Mouse (Mus musculus) stomach, embryonic 16.5 days (tissue): ENCODE results near the gene Tmem161a. TPM values are rescaled to one million over a fixed set of nuclear protein-coding genes. Genes with fewer than 3 reads are reported as not detected.

ENCODE experiments used
- ATAC-seq: fragments of 200-750 bp; cut with Nextera tagmentation; 2 replicates; pipeline ENCODE4 v1.8.0; 2017; ENCODE audit warnings: moderate number of reproducible peaks, moderate TSS enrichment; ENCODE audit not compliant: insufficient read depth, low FRiP score
- H3K27ac ChIP-seq: fragments of 300-500 bp; sonication (generic); 2 replicates; pipeline ENCODE4 v1.5.1; 2014; ENCODE audit warnings: low read length
- H3K27me3 ChIP-seq: fragments of 300-500 bp; sonication (generic); 2 replicates; pipeline ENCODE4 v1.6.1; 2014; ENCODE audit warnings: low read length, control low read depth, mixed read lengths; ENCODE audit not compliant: control insufficient read depth, insufficient read depth
- H3K36me3 ChIP-seq: fragments of 300-500 bp; sonication (generic); 2 replicates; pipeline ENCODE4 v1.6.1; 2014; ENCODE audit warnings: low read length; ENCODE audit not compliant: control insufficient read depth, insufficient read depth
- H3K4me1 ChIP-seq: fragments of 300-500 bp; sonication (generic); 2 replicates; pipeline ENCODE4 v1.6.1; 2014; ENCODE audit warnings: low read length, control low read depth, mixed read lengths; ENCODE audit not compliant: control insufficient read depth, insufficient read depth
- H3K4me2 ChIP-seq: fragments of 300-500 bp; sonication (generic); 2 replicates; pipeline ENCODE4 v1.6.1; 2014; ENCODE audit warnings: low read depth, low read length, mixed read lengths
- H3K4me3 ChIP-seq: fragments of 300-500 bp; sonication (generic); replicated peaks from 2 replicates; pipeline ENCODE4 v1.5.1; 2014; ENCODE audit warnings: mild to moderate bottlenecking, low read length
- H3K9ac ChIP-seq: fragments of 300-500 bp; sonication (generic); 2 replicates; pipeline ENCODE4 v1.6.1; 2014; ENCODE audit warnings: low read length
- H3K9me3 ChIP-seq: fragments of 300-500 bp; sonication (generic); replicated peaks from 2 replicates; pipeline ENCODE4 v1.6.1; 2016; ENCODE audit warnings: low read length, control low read depth; ENCODE audit not compliant: control insufficient read depth
- WGBS: fragments of 180-500 bp; shearing (Covaris S2); extraction: QIAGEN DNeasy Blood & Tissue Kit; methylation state at CpG from one replicate; pipeline ENCODE4 v1.1.7; 2014; 5-methylcytosine and 5-hydroxymethylcytosine counted together
- polyA plus RNA-seq: library from polyadenylated mRNA; unstranded; fragments of >200 nt; fragmentation: Nextera tagmentation; extraction: Ambion mirVana; gene quantifications from 2 replicates; pipeline ENCODE4 v1.2.1, GENCODE M21; 2015

Tmem161a gene
- polyA plus RNA-seq, result 64.2 and 64.8 TPM in 2 replicates

- peak within 1 kb of the TSS; percentile 52 for H3K27ac ChIP-seq
- 0 out of 2 replicates have a peak, but pooled peaks cover under 1% of the 10 kb centered on the region for H3K36me3 ChIP-seq
- peak; percentile 98 for ATAC-seq
- no peaks in the 10 kb centered on the region for H3K27me3 ChIP-seq
- peak within 1 kb of the TSS; percentile 61 for H3K4me2 ChIP-seq
- peaks cover 12% of the 10 kb centered on the region for H3K4me1 ChIP-seq
- H3K9ac ChIP-seq, result peak within 1 kb of the TSS; percentile 94
- H3K9me3 ChIP-seq, result no peaks in the 10 kb centered on the region
- H3K4me3 ChIP-seq, result peak within 1 kb of the TSS; percentile 84
- 3% methylated on average over 27 of the region's 27 CpGs for WGBS
Measured at GRCm38 (mm10) chr8:70172043-70172681, at the start of gene Tmem161a. TSS of gene Tmem161a (plus strand) at chr8:70172356.

- Histone ChIP-seq H3K4me1 (0 out of 2 replicates have a peak, but pooled peaks cover 4% of the 10 kb centered on the region), H3K36me3 (no peaks in the 10 kb centered on the region), H3K27ac (no peak overlapping the region), H3K27me3 (peaks cover 30% of the 10 kb centered on the region), H3K9me3 (no peaks in the 10 kb centered on the region), H3K9ac (no peak overlapping the region), H3K4me3 (no peak overlapping the region), H3K4me2 (no peak overlapping the region)
- 55% methylated on average over 2 of the region's 2 CpGs for WGBS
- no peak for ATAC-seq
Measured at GRCm38 (mm10) chr8:70122863-70123262, 49.3 kb upstream of the Tmem161a start.

GRCm38 (mm10) chr8:70124992-70125391 is 47.2 kb upstream of the Tmem161a start:
- ATAC-seq, result no peak
- H3K27me3 ChIP-seq, result peaks cover 10% of the 10 kb centered on the region
- H3K27ac ChIP-seq, result no peak overlapping the region
- H3K9ac ChIP-seq, result no peak overlapping the region
- H3K4me2 ChIP-seq, result no peak overlapping the region
- no peaks in the 10 kb centered on the region for H3K9me3 ChIP-seq
- no peak overlapping the region for H3K4me3 ChIP-seq
- 0 out of 2 replicates have a peak, but pooled peaks cover 4% of the 10 kb centered on the region for H3K4me1 ChIP-seq
- H3K36me3 ChIP-seq, result no peaks in the 10 kb centered on the region
- 63% methylated on average over 8 of the region's 8 CpGs for WGBS

DNA sequence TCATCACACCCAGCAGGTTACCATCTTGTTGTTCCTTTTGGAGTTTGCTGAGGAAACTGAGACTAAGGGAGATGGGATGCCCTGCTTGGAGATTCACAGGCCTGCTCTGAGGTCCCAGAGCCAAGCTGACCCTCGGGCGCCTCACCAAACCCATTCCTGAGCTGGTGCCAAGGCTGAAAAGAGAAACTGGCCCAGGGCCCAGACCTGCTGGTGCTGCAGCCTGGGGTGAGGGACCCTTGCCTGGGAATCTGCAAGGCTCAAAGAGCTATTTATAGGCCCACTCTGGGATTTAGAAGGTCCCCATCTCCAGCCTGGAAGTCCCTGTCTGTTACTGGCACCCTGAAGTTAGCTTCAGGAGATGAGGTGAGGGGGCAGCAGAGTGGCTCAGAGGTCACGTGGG is 43.7 kb upstream of the Tmem161a start:
- 66% methylated on average over 3 of the region's 3 CpGs for WGBS
- no peaks in the 10 kb centered on the region for H3K4me1 ChIP-seq
- H3K27ac ChIP-seq, result no peak overlapping the region

GRCm38 (mm10) chr8:70129309-70129952 is 42.7 kb upstream of the Tmem161a start:
- H3K27ac ChIP-seq, result 0 out of 2 replicates have a peak overlapping the region, but pooled peaks have one; percentile 15
- no peak for ATAC-seq
- no peak overlapping the region for H3K4me3 ChIP-seq
- H3K36me3 ChIP-seq, result no peaks in the 10 kb centered on the region; the same call in 1 of the 2 replicates
- H3K4me2 ChIP-seq, result no peak overlapping the region
- no peaks in the 10 kb centered on the region for H3K4me1 ChIP-seq
- no peaks in the 10 kb centered on the region for H3K27me3 ChIP-seq
- H3K9ac ChIP-seq, result no peak overlapping the region
- 62% methylated on average over 9 of the region's 9 CpGs for WGBS
- no peaks in the 10 kb centered on the region for H3K9me3 ChIP-seq

More for the DNA sequence above, 43.7 kb upstream of the Tmem161a start:
- no peak for ATAC-seq
- Histone ChIP-seq H3K9me3 (no peaks in the 10 kb centered on the region), H3K36me3 (no peaks in the 10 kb centered on the region), H3K27me3 (no peaks in the 10 kb centered on the region), H3K9ac (no peak overlapping the region), H3K4me2 (no peak overlapping the region), H3K4me3 (no peak overlapping the region)

DNA sequence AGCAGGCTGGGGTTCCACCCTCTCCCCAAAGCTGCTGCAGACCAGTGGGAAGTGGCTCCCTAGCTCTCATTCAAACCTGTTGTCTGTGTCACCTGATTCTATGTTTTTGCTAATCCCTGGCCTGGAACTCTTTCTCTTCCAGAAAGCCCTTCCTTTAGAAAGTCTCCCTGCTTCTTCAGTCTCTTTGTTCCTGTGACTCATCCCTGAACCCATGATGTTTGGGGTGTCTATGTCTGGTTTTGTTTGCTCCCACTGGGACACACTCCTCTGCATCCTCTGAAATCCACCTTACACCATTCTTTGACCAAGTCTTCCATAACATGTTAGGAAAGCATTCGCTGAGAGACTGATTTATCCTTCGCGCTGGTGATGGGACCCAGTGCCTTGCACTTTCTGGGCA is 42.1 kb upstream of the Tmem161a start:
- H3K9me3 ChIP-seq, result no peaks in the 10 kb centered on the region
- no peaks in the 10 kb centered on the region for H3K27me3 ChIP-seq
- no peak overlapping the region for H3K4me3 ChIP-seq
- no peak for ATAC-seq
- no peaks in the 10 kb centered on the region; the same call in 1 of the 2 replicates for H3K36me3 ChIP-seq
- H3K9ac ChIP-seq, result no peak overlapping the region
- no peaks in the 10 kb centered on the region for H3K4me1 ChIP-seq
- WGBS, result 82% methylated on average over 3 of the region's 3 CpGs
- H3K27ac ChIP-seq, result no peak overlapping the region
- H3K4me2 ChIP-seq, result no peak overlapping the region

DNA sequence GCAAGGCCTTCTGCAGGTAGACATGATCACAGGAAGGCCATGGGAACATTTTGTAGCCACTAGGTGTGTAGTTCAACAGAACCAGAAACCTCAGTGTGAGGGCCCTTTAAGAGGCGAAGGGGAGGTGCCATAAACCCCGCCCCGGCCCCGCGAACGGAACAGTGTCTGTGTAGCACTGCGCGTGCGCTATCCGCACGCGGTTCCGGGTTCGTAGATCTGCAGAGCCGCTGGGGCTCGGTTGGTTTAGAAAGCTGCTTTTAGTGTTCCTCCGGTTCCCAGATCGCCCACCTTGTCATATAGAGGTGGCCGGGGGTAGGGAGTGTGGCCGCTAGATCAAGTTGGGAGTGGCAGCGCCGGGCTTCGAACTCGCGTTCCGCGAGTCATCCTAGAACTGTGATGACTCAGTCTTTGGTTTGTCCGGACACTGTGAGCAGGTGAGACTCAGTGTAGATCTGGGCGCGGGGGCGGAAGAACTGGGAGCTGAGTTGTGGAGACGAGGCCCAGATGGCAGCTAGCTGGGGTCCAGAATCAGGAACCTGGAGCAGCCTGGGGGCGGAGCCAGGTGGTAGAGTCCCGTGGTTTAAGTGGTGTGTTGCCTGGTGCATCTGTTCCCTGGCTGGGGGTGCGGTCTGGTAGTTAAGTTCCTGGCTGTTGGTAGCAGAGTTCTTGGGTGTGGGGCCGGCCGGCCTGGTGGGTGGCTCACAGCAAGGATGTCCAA is 40.8 kb upstream of the Tmem161a start, which contains the start of gene Nr2c2ap:
Nr2c2ap (plus strand) TSS at position 168 of the 718 bp plus-strand sequence.
- Histone ChIP-seq H3K27ac (0 out of 2 replicates have a peak within 1 kb of the TSS, but pooled peaks have one; percentile 19), H3K9ac (peak within 1 kb of the TSS; percentile 87), H3K4me2 (peak within 1 kb of the TSS; percentile 69), H3K9me3 (no peaks in the 10 kb centered on the region), H3K4me3 (peak within 1 kb of the TSS; percentile 82), H3K36me3 (no peaks in the 10 kb centered on the region; the same call in 1 of the 2 replicates), H3K4me1 (no peaks in the 10 kb centered on the region), H3K27me3 (no peaks in the 10 kb centered on the region)
- 1% methylated on average over 37 of the region's 37 CpGs for WGBS
- peak; percentile 85 for ATAC-seq

DNA sequence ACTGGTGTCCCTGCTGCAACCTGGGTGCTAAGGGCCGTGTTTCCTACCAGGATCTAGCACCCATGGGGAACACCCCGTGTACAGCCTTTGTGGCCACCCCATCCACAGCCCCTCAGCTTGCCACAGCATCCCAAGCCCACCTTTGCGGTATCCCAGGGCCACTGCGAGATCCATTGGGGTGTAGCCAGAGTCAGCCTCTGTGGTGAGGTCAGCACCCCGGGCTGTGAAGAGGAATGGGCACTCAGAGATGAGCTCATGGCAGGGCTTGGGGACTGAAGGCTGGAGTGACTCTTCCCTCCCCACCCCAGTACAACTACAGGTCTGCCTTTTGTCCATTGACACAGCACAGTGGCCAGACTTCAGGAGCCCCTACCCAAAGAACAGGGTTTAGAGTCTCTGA is 38.1 kb upstream of the Tmem161a start:
- WGBS, result 87% methylated on average over 5 of the region's 5 CpGs
- no peak overlapping the region for H3K27ac ChIP-seq
- no peaks in the 10 kb centered on the region for H3K27me3 ChIP-seq
- H3K4me1 ChIP-seq, result peaks cover 8% of the 10 kb centered on the region; the same call in 1 of the 2 replicates
- no peaks in the 10 kb centered on the region for H3K9me3 ChIP-seq
- H3K4me2 ChIP-seq, result no peak overlapping the region
- no peaks in the 10 kb centered on the region; the same call in 1 of the 2 replicates for H3K36me3 ChIP-seq
- no peak overlapping the region for H3K4me3 ChIP-seq
- no peak for ATAC-seq
- no peak overlapping the region for H3K9ac ChIP-seq
